Mouse (Mus musculus): ENCODE results near the gene Lrrk1.

DNA sequence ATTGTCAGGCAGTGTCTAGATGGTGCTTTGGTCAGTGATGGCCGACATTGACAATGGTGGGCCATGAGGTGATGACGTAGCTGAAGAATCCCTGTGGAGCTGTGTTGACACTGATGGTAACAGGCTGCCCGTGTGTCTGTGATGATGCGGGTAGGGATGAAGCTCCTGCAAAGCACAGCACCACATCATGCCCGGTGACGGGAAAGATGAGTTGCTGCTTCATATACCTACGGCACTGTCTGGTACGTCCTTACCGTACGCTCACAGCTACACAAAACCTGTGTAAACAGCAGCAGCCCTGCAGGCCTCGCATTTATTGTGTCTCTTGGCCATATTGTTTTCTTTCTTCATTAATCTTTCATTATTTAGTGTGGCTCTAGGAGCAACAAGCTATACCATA is 23.7 kb downstream of the Lrrk1 start:
- TF ChIP-seq CTCF (IDR thresholded peaks at IDR 0.05; ENCODE audit: extremely low read depth, insufficient read length, insufficient replicate concordance, low read depth, low read length), result no peak
- TF ChIP-seq POLR2A (IDR thresholded peaks at IDR 0.05; ENCODE audit: low read depth, low read length), result no peak

Data from small intestine, adult 2 months (tissue).